Mouse (Mus musculus) cerebellum, postnatal 14 days (tissue): ENCODE data around the gene C130074G19Rik.
A peak's percentile ranks its signal among the peaks of the same experiment; 100 is the strongest.

Experiments used
- DNase-seq, 2 experiments: peaks; one replicate each; pipeline ENCODE4 v3.0.0; 2021; ENCODE audit warnings: mixed read lengths in 2 of 2

Gene C130074G19Rik

DNA sequence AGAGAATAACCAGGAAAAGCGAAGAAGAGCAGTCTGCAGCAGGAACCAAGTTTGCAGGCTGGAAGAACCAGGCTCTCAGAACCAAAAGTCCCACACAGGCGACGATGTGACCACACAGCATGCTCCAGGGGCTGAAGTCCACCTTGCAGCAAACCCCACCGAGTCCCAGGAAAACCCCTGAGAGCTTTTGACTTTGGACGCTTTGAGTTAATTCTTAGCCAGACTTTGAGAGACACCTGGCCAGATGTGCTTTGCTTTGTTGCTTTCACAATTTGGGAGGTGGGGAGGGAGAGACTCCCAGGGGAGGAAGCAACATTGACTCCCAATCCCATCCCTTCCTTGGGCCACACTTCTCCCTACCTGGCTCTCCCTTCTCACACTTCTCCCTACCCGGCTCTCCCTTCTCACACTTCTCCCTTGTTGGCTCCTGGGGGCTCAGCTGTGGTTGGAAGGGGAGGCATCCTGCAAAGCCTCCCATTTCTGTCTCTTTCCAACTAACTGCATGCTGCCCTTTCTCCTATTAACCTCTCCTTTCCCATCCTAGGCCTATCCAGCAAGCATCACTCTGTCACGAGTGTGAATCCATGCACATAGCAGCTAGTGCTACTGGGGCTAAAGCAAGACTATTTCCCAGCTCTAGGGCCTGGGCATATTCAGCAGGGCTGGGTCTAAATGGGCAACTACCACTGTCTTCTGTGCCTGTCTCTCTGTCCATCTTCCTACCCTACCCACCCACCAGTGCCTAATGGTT, 10.8 kb downstream of the C130074G19Rik start:
- no peak for DNase-seq

DNA sequence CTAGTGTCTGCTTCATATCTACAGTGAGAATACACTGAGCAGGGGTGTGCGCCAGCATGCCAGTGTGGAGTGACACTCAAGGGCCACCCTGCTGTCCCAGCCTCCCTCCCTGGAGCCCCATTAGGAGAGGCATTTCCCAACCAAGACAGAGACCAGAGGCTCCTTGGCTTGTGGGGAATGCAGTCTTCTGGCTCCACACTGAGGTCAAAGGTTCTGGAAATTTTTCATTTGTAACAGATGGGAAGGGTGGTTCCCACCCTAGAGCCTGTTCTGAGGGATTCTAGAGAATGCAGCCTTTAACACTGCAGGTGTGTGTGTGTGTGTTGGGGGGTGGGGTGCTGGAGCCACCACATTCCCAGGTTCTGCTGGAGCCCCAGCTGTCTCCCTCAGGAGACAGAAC, 11.5 kb downstream of the C130074G19Rik start:
- DNase-seq: no peak

DNA sequence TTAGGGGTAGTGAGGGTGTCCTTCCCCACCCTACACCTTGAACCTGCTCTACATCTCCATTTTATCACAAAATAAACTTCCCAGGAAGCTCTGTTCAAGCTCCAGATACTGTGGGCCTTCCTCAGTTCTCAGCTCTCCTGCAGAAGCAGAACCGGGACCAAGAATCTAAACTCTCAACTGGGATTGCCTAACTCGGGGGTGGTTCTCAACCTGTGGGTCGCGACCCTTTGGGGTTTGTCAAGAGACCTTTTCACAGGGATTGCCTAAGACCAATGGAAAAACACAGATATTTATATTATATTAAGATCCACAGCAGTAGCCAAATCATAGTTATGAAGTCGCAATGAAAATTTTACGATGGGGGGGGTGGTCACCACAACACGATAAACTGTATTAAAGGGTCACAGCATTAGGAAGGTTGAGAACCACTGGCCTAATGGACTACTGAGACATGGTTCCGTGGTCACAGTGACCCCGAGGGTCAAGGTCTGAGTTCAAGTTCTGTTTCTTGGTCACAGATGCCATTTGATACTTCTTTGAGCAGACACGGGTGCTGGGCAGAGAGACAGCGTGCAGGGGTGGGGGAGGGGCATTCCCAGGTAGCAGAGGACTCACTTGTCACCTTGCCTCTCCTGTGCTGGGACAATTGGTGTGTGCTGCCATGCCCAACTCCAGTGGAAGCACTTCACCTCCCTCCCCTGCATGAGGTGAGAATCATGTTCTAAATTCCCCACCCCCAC, 12.2 kb downstream of the C130074G19Rik start:
- no peak for DNase-seq

DNA sequence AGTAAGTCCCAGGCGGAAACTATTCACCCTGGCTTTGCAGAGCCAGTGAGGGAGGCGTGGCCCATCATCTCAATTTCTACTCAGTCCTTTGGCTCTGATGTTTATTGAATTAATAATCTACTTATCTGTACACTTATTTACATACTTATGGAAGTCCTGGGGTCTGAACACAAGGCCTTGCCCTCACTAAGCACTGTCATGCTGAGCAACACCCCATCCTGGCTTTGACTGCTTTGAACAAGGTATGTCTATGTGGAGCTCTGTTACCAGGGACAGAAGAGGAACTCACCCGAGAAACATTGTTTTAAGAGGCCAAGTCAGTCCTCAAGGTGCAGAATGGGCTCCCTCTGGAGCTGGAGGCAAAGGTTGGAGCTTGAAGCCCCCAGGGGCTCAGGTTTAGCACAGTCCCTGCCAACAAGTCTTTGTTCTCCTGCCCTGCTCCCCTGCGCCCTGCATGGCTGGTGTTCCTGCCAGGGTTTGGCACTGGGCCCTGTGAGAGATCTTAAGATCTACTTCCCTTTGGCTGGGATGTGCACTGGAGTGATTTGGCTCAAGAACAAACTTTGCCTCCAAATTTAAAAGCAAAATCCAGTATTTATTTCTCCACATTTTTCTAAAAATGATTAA, 13.0 kb downstream of the C130074G19Rik start:
- peak in 1 of 2 experiments; percentile 17 for DNase-seq

DNA sequence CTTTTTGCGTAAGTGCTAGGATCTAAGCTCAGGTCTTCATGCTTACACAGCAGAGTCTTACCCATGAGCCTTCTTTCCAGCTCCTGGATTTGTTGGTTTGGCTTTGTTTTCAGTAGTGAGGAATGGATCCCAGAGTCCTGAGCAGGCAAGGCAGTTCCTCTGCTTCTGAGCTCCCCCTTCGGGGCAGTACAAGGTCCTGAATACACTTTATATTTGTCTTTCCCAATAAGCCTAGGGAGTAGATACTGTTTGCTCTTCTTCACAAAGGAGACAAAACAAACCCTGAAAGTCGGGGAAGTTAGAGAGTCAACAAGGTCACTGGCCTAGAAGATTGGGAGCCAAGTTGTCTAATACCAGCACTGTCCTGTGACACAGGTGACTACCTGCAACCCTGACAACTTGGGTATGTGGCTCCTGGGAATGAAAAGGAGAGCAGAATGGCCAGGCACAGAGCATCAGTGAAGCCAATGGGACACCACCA, 15.3 kb downstream of the C130074G19Rik start:
- no peak for DNase-seq

DNA sequence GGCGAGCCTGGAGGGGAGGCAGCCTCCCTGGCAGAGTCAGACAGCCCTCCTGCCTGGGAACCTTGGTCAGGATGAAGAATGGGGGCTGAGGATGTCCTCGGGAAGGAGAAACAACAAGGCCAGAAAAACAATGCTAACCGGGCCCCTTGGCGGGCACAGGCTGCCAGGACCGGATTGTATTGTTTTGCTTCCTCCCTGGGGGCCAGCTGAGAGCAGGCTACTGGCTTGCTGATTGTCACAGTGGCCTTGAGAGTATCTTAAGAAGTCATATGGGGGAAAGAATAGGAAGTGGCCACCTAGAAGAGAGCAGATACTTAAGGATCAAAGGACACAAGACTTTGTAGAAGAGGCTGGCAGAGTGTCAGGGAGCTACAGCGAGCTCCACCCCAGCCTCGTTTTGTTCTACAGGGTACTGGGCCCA, 18.6 kb downstream of the C130074G19Rik start:
- no peak for DNase-seq

DNA sequence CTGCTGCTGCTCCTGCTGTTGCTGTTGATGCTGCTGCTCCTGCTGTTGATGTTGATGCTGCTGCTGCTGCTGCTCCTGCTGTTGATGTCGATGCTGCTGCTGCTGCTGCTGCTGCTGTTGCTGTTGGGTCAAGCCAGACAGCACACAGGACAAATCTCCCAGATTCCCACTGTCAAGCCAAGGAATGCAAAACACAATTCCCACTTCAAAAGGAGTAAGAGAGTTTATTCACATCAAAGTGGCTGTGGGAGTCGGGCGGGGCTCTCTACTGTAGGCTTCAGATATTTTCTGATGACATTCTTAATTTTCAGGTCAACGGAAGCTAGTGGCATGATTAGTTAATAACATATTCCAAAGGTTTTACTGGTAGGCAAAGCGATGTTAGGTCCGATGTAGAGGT, 20.4 kb downstream of the C130074G19Rik start:
- DNase-seq: no peak

DNA sequence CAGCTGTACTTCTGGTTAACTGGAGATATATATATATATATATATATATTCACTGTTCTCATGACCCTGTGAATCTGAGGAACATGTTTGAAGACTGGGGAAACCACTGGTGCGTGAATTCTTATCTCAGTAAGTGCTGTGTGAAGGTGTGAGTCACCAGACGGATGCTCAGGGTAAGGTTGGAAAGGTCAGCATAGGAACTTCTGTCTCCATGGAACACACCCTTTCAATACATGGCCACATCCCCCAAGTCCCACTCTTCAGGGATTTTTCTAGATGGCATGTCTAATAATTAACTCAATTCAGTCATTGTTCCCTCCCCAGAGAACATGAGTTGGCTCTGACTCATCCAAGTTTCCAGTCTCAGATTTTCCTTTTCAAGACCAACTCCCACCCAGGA, 21.5 kb downstream of the C130074G19Rik start:
- DNase-seq: no peak

DNA sequence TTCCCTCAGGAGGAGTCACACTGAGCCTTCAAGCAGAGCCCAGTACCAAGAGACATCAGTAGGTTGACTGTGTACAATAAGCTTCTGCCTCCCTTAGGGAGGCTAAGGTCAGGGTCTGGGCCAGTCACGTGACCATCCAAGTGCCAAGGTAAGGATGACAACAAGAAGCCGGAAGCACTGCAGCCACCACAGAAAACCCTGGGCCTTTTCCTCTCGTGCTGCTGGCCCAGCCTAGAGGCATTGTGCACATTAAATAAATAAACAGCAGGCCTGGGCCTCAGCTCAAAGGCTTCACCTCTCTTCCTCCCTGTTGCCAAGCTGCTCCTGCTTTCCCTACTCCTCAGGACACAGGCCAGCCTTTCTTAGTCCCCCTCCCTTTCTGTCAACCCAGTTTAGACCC, 22.7 kb downstream of the C130074G19Rik start:
- DNase-seq: no peak

DNA sequence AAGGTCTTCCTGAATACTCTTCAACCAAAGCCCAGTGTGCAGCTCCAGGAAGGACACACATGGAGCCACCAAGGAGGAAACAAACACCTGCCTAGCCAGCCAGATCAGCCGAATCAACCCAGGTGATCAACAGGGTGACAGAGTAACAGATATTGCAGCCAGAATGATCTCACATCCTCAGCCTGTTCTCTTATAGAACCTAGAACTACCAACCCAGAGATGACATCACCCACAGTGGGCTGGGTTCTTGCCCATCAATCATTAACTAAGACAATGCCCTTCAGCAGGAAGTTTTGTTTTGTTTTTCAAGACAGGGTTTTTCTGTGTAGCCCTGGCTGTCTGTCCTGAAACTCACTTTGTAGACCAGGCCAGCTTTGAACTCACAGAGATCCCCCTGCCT, 24.8 kb downstream of the C130074G19Rik start:
- DNase-seq: no peak

DNA sequence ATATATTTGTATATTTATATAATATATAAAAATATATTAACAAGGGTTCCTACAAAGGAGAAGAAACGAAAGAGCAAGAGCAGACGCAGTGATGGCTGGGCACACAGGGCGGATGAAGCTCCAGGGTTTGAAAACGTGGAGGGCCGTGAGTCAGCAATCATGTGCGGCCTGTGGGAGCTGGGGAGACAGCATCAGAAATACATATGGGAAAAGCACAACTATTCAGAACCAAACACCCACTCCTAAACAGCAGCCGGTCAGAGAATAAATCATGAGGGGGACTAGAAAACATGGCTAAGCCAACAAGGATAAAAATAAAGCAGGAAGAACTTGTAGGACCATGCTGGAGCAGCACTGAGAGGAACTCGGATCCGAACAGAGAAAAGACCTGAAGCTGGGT, 25.8 kb downstream of the C130074G19Rik start:
- no peak for DNase-seq

DNA sequence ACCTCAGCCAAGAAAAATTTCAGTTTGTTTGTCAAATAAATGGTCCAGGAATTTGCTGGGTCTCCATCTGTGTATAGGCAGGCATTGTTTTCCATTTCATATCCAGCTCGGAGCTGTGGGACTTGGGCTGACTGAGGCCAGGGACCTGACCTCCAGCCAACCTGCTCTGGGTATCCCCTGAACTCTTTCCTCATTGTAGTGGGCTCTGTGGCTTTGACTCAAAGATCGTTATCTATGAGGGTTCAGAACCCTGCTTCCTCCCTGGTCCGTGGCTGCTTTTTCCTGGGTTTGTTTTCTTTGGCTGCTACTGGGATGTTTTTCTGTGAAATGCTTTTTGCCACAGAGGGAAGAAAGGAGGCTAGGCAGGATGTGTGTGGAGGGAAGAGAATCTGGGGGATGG, 29.1 kb downstream of the C130074G19Rik start:
- no peak for DNase-seq

DNA sequence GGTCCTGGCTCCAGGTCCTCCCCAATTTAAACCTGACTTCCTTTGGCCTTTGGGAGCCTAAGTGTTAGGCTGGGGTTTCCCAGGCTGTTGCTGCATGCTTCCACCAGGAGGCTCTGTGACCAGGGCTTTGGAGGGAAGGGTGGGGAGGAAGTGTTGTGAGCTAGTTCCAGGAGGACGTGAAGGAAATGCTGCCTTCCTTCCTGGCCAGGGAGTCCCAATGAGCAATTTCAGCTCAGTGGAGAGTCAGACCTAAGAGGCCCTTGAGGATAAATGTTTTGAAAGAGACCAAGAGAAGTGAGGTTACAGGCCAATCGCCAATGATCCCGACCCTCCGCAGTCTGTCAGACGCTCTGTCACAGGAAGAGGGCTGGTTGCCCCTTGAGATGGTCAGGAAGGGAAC, 29.7 kb downstream of the C130074G19Rik start:
- peak; percentile 75 to 82 for DNase-seq

DNA sequence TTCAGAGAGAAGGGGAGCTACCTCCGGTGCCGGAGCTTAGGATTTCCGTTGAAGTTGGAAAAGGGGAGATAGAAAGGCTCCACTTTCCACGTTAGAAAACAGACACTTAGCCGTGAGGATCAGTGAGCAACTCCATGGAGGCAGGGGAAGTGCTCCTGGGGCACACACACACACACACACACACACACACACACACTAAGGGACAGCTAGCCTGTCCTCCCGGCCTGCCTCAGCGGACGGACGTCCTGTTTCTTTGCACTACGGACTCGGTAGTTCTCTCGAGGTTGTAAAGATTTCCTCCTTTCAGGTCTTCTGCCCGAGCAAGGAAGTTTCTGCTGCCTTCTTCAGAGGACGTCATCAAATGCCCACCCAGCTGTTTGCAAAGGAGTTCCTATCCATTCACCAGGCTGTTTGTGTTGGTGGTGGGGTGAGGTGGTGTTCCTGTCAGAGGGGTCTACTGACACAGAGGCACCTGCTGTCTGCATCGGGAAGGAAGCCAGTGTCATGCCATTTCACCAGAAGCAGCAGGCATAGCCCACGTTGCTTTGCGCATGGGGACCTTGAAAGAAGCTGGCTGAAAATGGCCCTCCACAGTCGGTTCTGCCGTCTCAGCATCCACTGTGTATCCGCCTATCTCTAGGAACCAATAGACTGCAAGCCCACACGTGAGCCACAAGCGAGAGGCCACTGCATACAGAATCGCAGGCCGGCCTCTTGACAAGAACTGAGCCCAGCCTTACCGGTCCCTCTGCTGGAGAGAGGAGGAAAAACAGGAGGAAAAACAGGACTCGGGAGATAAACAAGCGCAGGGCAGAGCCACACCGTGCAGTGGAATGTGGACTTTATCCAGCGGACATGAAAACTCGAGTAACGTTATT, 31.0 kb downstream of the C130074G19Rik start:
- DNase-seq: peak; percentile 84 to 85

DNA sequence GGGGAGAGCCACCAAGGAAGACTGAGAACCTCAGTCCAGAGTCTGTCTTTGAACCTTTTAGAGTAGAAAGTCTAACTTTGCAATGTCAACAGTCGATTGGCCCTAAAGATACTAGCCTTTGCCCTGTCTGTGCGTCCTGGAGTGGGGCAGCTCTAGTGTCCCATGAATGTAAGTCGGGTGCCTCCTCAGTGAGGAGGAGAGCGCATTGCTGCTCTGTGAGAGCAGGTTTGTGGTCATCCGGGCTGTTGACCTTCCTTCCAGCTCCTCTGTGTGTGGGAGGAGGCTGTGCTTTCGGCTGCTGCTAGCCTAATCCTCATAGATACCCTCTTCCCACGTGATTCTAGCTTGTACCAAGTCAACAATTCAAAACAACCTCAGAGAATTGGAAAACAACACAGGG, 31.9 kb downstream of the C130074G19Rik start:
- no peak for DNase-seq

DNA sequence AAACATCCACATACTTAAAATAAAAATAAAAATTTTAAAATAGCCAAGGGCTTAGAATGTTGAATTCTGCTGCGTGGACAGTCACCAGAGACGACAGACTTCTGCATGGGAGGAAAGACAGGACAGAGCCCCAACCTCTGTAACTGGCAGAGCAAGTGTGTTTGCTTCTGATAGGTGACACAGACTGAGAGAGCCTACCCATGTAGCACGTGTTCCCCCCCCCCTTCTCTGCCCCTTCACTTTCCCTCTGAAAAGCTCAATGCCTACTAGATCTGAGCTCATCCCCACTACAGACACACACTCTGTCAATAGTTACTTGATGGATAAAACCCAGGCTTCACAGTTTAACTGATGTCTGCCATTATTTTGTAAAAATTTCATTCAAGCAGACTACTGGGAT, 36.0 kb downstream of the C130074G19Rik start:
- no peak for DNase-seq

DNA sequence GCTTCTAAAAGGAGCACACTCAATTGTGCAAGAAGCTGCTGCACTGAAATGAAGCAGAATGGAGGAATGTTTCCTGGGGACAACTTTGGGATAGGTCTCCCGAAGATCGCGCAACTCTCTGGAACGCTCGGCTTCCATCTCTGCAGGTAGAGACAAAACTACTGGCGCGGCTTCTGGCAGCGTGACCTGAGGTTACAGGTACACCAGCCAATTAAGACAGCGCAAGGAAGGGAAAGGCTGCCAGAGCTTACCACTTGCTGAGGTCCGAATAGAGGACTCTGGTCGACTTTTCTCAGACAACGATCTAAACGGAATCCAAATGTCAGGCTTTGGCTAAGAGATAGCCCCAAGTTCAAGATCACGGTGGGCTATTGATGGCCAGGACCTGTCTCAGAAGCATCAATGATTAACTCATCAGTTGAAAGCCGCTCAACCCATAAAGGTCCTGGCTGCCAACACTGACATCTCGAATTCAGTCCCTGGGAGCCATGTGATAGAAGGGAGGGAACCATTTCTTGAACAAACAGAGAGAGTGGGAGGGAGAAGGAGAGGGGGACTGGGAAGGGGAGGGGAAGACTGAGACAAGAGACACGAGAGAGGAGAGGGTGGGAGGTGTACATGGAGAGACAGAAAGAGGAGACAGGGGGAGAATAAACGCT, 36.8 kb downstream of the C130074G19Rik start, which contains the start of gene Marc2:
TSS of gene Marc2 (minus strand) at position 360 of the 659 bp plus-strand sequence.
- no peak for DNase-seq

DNA sequence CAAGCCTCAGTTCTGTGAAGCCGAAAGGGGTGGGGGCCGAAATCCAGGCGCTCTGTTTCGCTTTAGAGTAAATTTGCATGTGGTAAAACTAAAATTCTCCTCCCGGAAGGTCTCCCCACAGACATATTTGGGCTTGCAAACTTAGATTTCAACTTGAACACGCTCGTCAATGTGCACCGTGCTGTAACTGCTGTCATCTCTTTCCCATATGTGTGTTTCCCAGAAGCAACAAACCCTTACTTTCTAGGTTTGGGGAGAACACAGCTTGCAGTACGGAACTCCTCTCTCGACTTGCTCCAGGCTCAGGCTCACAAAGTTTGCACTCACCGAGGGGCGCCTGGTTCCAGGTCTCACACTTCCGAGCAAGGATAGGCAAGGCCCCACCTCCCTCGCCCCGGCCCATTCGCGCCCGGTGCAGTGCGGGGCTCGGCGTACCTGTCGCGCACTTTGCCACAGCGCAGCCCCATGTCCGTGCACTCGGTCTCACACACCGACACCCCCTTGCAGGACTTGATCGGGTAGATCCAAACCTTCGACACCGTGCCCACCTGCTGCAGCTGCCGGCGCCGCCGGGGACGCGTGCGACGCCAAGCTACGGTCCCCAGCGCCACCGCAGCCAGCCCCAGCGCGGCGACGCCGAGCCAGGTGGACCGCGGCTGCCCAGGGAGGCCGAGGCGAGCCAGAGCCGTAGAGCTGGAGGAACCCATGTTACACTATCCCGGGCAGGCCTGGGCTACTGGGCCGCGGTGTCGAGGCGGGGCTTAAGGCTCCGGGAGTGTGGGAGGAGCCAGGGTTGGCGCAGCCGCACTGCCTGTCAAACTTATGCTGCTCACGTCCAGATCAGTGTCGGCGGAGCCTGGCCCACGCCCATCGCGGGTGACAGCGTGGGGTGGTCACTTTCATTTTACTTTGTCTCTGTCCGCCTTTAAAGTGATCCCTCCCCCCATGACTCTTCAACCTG, 37.6 kb downstream of the C130074G19Rik start:
- DNase-seq: peak; percentile 77 to 79

DNA sequence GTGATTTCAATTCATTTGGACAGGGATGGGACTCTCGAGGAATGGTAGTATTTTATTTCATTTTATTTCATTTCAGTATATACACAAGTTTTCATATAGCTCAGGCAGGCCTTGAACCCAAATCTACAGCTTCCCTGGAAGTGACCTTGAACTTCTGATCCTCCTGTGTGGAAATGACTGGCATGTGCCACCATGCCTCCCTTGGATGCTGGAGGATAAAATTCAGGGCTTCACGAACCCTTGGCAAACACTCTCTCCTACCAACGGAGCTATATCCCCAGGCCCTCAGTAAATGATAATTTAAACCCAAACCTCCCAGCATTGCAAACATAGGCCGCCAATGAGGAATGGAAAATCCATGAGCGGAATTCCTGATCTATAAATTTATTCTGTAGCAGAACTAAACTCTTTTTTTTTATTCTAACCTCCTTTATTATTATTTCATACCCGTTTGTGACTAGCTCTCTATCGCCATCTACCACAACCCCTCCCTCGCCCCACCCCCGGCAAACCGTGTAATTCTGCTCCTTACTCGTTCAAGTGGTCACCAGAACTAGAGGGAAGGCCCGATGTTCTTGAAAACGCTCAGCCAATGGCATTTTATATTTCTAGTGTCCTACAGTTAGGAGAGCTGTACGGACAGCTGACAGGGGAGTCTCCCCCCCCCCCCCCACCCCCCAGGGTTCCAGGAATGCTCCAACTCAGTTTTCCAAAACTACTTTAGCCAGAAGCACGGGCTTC, 38.5 kb downstream of the C130074G19Rik start:
- peak; percentile 19 to 35 for DNase-seq

DNA sequence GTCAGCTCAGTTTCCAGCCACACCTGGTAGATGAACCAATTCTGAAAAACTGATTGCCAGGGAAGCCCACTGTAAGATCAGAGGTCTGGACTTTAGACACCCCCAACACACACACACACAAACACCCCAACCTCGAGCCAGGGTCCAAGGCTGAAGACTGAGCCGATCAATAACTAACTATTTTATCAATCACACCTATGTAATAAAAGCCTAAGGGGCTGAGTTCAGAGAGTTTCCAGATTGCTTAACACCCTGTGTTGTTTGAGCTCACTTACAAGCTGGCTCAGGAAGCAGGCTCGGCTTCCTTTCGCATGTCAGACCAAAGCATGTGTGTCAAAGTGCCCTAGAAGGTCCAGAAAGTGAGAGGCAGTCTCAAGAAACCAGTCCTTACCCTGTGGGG, 45.4 kb downstream of the C130074G19Rik start:
- no peak for DNase-seq
